9 mouse cellular contexts compared by ENCODE assay signal in the genomic region with DNA sequence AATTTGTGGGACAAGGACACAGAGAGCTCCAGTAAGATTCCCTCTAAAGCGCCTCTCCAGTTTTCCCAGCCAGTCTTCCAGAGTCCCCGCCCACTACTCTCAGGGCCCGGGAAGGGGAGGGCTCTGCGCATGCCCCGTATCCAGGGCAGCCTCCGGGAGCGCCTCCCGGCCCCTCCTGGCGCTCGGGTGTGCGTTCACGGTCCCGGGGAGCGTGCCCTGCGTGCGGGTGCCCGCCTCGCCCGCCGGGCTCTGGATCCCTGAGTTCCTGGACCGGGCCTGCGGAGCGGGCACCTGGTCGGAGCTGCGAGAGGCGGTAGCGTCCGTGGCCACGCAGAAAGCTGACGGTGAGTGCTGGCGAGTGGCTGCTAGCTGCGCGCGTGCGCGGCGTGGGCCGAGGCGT. TPM values are rescaled to one million over a fixed set of nuclear protein-coding genes. Genes with fewer than 3 reads are reported as not detected.
A peak's percentile ranks its signal among the peaks of the same experiment; 100 is the strongest.
DNase-seq lines count a peak whose midpoint lies in the region; ATAC-seq and TF ChIP-seq lines count a peak whose summit lies in the region.
"Had no signal": no experiment of that assay in that cellular context is flagged by ENCODE, and none has a peak within 500 bp of the region (broad histone marks: within the 10 kb centered on the region; RNA-seq: fewer than 3 reads in every experiment).

Btbd3 (plus strand) TSS at position 155 of the 400 bp plus-strand sequence.

- under 1% methylated on average over 31 of the region's 39 CpGs for WGBS in forebrain, embryonic 13.5 days
- under 1% methylated on average over 39 of the region's 39 CpGs for WGBS in heart, embryonic 16.5 days
- under 1% methylated on average over 37 of the region's 39 CpGs for WGBS in liver, embryonic 14.5 days (ENCODE audit: insufficient replicate concordance)
- WGBS in neural tube, embryonic 12.5 days: 0% methylated on average over 39 of the region's 39 CpGs

- H3K27ac ChIP-seq in brown adipose tissue, adult 24 weeks (replicated peaks; ENCODE audit: low read depth, low read length): peak within 1 kb of the TSS; percentile 89
- peak within 1 kb of the TSS; percentile 86 for H3K27ac ChIP-seq in forebrain, embryonic 13.5 days
- peak within 1 kb of the TSS; percentile 94 for H3K27ac ChIP-seq in heart, embryonic 16.5 days (ENCODE audit: low read length)
- no peak within 1 kb of the TSS for H3K27ac ChIP-seq in liver, embryonic 14.5 days
- H3K27ac ChIP-seq in neural tube, embryonic 12.5 days: peak within 1 kb of the TSS; percentile 79; the same call in 1 of the 2 replicates

- TF ChIP-seq EP300 in liver, embryonic 14.5 days (IDR thresholded peaks at IDR 0.05; ENCODE audit: low read depth): no peak

- TF ChIP-seq CTCF in liver, embryonic 14.5 days (IDR thresholded peaks at IDR 0.05; ENCODE audit: low read depth): no peak

- ATAC-seq in forebrain, embryonic 13.5 days: peak; percentile 99
- ATAC-seq in heart, embryonic 16.5 days (replicated peaks; ENCODE audit: extremely low read depth, insufficient read depth, low FRiP score): peak; percentile 98
- ATAC-seq in liver, embryonic 14.5 days (ENCODE audit: insufficient read depth): peak; percentile 87
- peak; percentile 99 for ATAC-seq in neural tube, embryonic 12.5 days (ENCODE audit: low FRiP score, low read depth)

- peak; percentile 45 for DNase-seq in 416B (ENCODE audit: low read depth)
- DNase-seq in kidney, postnatal 4 days: peak; percentile 95 to 97
- DNase-seq in liver, embryonic 14.5 days (ENCODE audit: low read depth in 3 of 3, low spot score in 3 of 3): peak; percentile 24 to 45 (median 28)
- peak; percentile 94 for DNase-seq in testis, postnatal 10 days (ENCODE audit: low spot score)

- H3K9ac ChIP-seq in forebrain, embryonic 13.5 days: peak within 1 kb of the TSS; percentile 86
- peak within 1 kb of the TSS; percentile 96 for H3K9ac ChIP-seq in heart, embryonic 16.5 days (ENCODE audit: low read length)
- H3K9ac ChIP-seq in liver, embryonic 14.5 days (replicated peaks): peak within 1 kb of the TSS; percentile 48
- peak within 1 kb of the TSS; percentile 94 for H3K9ac ChIP-seq in neural tube, embryonic 12.5 days

- H3K27me3 ChIP-seq in forebrain, embryonic 13.5 days: no peaks in the 10 kb centered on the region
- H3K27me3 ChIP-seq in heart, embryonic 16.5 days (ENCODE audit: control insufficient read depth, insufficient read depth, low read length): no peaks in the 10 kb centered on the region
- H3K27me3 ChIP-seq in liver, embryonic 14.5 days (ENCODE audit: control insufficient read depth, insufficient read depth, low read length): no peaks in the 10 kb centered on the region
- H3K27me3 ChIP-seq in neural tube, embryonic 12.5 days (replicated peaks): no peaks in the 10 kb centered on the region

- peak within 1 kb of the TSS; percentile 77 for H3K4me2 ChIP-seq in forebrain, embryonic 13.5 days
- H3K4me2 ChIP-seq in heart, embryonic 16.5 days (ENCODE audit: low read depth, low read length): peak within 1 kb of the TSS; percentile 86
- peak within 1 kb of the TSS; percentile 65 for H3K4me2 ChIP-seq in liver, embryonic 14.5 days (ENCODE audit: low read depth)
- peak within 1 kb of the TSS; percentile 76 for H3K4me2 ChIP-seq in neural tube, embryonic 12.5 days (replicated peaks)

- H3K36me3 ChIP-seq in forebrain, embryonic 13.5 days (ENCODE audit: poor library complexity, severe bottlenecking): no peaks in the 10 kb centered on the region
- H3K36me3 ChIP-seq in heart, embryonic 16.5 days (ENCODE audit: control insufficient read depth, insufficient read depth): no peaks in the 10 kb centered on the region
- H3K36me3 ChIP-seq in liver, embryonic 14.5 days (replicated peaks; ENCODE audit: control insufficient read depth, insufficient read depth, low read depth): no peaks in the 10 kb centered on the region
- H3K36me3 ChIP-seq in neural tube, embryonic 12.5 days: no peaks in the 10 kb centered on the region
- H3K36me3 ChIP-seq: G1E had no signal

- peak within 1 kb of the TSS; percentile 99 for H3K4me3 ChIP-seq in brown adipose tissue, adult 24 weeks (ENCODE audit: insufficient read depth, low read depth, low read length)
- peak within 1 kb of the TSS; percentile 88 for H3K4me3 ChIP-seq in forebrain, embryonic 13.5 days
- peak within 1 kb of the TSS; percentile 95 for H3K4me3 ChIP-seq in heart, embryonic 16.5 days (ENCODE audit: low read length)
- peak within 1 kb of the TSS; percentile 64 to 67 for H3K4me3 ChIP-seq in liver, embryonic 14.5 days (ENCODE audit: insufficient read depth in 1 of 2, low read depth in 2 of 2, low read length in 2 of 2)
- H3K4me3 ChIP-seq in neural tube, embryonic 12.5 days: peak within 1 kb of the TSS; percentile 92

- peaks cover 16% of the 10 kb centered on the region for H3K4me1 ChIP-seq in brown adipose tissue, adult 24 weeks (ENCODE audit: control insufficient read depth, insufficient read depth, insufficient read length, low read length)
- peaks cover 30% of the 10 kb centered on the region for H3K4me1 ChIP-seq in forebrain, embryonic 13.5 days
- H3K4me1 ChIP-seq in heart, embryonic 16.5 days (ENCODE audit: control insufficient read depth, insufficient read depth, low read length): peaks cover 17% of the 10 kb centered on the region
- peaks cover 0 to 2% of the 10 kb centered on the region in 2 experiments; a peak in 2 of 4 replicates for H3K4me1 ChIP-seq in liver, embryonic 14.5 days (replicated peaks; ENCODE audit: control insufficient read depth in 2 of 2, insufficient read depth in 2 of 2, low read length in 1 of 2)
- H3K4me1 ChIP-seq in neural tube, embryonic 12.5 days: peaks cover 8% of the 10 kb centered on the region; the same call in 1 of the 2 replicates

- no peaks in the 10 kb centered on the region for H3K9me3 ChIP-seq in forebrain, embryonic 13.5 days (replicated peaks)
- H3K9me3 ChIP-seq in heart, embryonic 16.5 days (replicated peaks; ENCODE audit: control insufficient read depth, low read length): no peaks in the 10 kb centered on the region
- H3K9me3 ChIP-seq in liver, embryonic 14.5 days (ENCODE audit: control insufficient read depth, low read length): no peaks in the 10 kb centered on the region
- no peaks in the 10 kb centered on the region for H3K9me3 ChIP-seq in neural tube, embryonic 12.5 days

RNA-seq across cellular contexts. Expression of gene Btbd3, which starts in this region (rescaled TPM):
- 9.1 and 9.5 TPM in 2 replicates for polyA plus RNA-seq in brown adipose tissue, adult 24 weeks (2012; ENCODE audit: insufficient read depth, insufficient read length, missing spikeins)
- polyA plus RNA-seq in forebrain, embryonic 13.5 days (2015; fragmentation: Nextera tagmentation; extraction: Ambion mirVana): 15.9 and 19.9 TPM in 2 replicates
- 8.9 and 12.0 TPM in 2 replicates for polyA plus RNA-seq in heart, embryonic 16.5 days (2015; fragmentation: Nextera tagmentation; extraction: Ambion mirVana)
- polyA plus RNA-seq in liver, embryonic 14.5 days (2012; rRNA removed): 1.5 and 1.8 TPM in 2 replicates
- 2.0 TPM in 2 replicates for polyA plus RNA-seq in liver, embryonic 14.5 days (2014; fragmentation: Nextera tagmentation; extraction: Ambion mirVana)
- 16.3 and 17.0 TPM in 2 replicates for polyA plus RNA-seq in neural tube, embryonic 12.5 days (2016; fragmentation: Nextera tagmentation; extraction: Ambion mirVana)
- polyA plus RNA-seq: G1E had no signal

Comparison
In these comparisons a context has a peak if more than half of its experiments do, and no peak if none do; other contexts are left out.
1. DNase-seq: peak in every context shown above with its lines; median percentile 96 in kidney, postnatal 4 days; 94 in testis, postnatal 10 days; 45 in 416B; 28 in liver, embryonic 14.5 days.